Mouse (Mus musculus): ENCODE measurements around the gene Fbxl5. TPM values are rescaled to one million over a fixed set of nuclear protein-coding genes. Genes with fewer than 3 reads are reported as not detected.

The Fbxl5 gene
- polyA plus RNA-seq (2011; ENCODE audit: insufficient read length, low read depth, missing spikeins), result 38.0 and 41.8 TPM in 2 replicates

DNA sequence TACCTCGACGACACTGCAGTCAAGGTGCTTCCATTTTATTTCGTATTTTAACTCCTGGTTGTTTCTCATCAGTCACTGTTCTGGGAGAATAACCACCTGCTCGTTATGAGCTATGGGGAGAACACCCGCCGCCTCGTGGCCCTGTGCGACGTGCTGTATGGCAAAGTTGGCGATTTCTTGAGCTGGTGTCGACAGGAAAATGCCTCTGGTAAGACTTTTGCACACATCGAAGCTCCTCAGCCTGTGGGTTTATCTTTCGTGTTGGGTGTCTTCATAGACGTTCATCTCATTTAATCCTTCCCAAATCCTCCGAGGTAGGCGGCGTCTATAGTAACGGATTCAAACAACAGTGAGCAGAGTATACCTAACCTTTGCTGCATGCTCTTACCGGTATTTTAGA is at the start of gene Fbxl5:
TSS of gene Fbxl5 (minus strand) at position 101 of the 400 bp plus-strand sequence.
- peaks cover 6% of the 10 kb centered on the region for H3K4me1 ChIP-seq (ENCODE audit: control insufficient read depth, insufficient read depth, low read length)
- H3K4me3 ChIP-seq (ENCODE audit: insufficient read depth, low read length), result no peak within 1 kb of the TSS
- no peak within 1 kb of the TSS for H3K27ac ChIP-seq (ENCODE audit: insufficient read depth, low read length)
- no peak for TF ChIP-seq CTCF (IDR thresholded peaks at IDR 0.05; ENCODE audit: borderline replicate concordance, insufficient read depth, low read length)
- no peak for TF ChIP-seq POLR2A (IDR thresholded peaks at IDR 0.05; ENCODE audit: low read depth, low read length)

GRCm38 (mm10) chr5:43868711-43869600 is 47.5 kb upstream of the Fbxl5 start:
- Histone ChIP-seq H3K4me1 (ENCODE audit: control insufficient read depth, insufficient read depth, low read length) (peaks cover 4% of the 10 kb centered on the region), H3K27ac (ENCODE audit: insufficient read depth, low read length) (peak overlapping the region; percentile 7; the same call in 1 of the 2 replicates), H3K4me3 (ENCODE audit: insufficient read depth, low read length) (peak overlapping the region; percentile 21)
- 0 out of 2 replicates have a peak, but pooled peaks have one; percentile 47 for TF ChIP-seq POLR2A (IDR thresholded peaks at IDR 0.05; ENCODE audit: low read depth, low read length)
- no peak for TF ChIP-seq CTCF (IDR thresholded peaks at IDR 0.05; ENCODE audit: borderline replicate concordance, insufficient read depth, low read length)

GRCm38 (mm10) chr5:43868253-43868652 is 46.8 kb upstream of the Fbxl5 start, which contains the start of gene Cd38:
TSS of gene Cd38 (plus strand) at chr5:43868553.
- H3K27ac ChIP-seq (ENCODE audit: insufficient read depth, low read length), result peak within 1 kb of the TSS; percentile 7; the same call in 1 of the 2 replicates
- H3K4me3 ChIP-seq (ENCODE audit: insufficient read depth, low read length), result peak within 1 kb of the TSS; percentile 21
- peaks cover 4% of the 10 kb centered on the region for H3K4me1 ChIP-seq (ENCODE audit: control insufficient read depth, insufficient read depth, low read length)
- TF ChIP-seq CTCF (IDR thresholded peaks at IDR 0.05; ENCODE audit: borderline replicate concordance, insufficient read depth, low read length), result no peak
- no peak for TF ChIP-seq POLR2A (IDR thresholded peaks at IDR 0.05; ENCODE audit: low read depth, low read length)

DNA sequence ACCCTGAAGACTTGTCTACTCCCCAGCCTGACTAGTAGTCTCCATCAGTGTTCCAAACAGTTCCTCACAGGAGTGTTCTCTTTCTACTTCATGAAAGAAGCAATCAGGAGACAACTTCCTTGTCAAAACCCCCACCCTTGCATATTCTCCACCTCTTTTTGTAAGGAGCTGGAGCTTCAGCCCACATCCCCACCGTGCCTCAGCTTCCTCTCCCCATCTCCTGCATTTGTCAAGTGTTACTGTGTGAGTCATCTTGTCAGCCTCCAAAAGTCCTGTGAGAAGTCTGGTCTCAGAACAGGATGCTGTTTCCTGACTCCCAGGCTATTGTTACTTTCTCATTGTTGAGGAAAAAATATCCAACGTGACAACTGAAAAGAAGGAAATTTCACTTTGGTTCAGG is 43.9 kb upstream of the Fbxl5 start:
- peaks cover 4% of the 10 kb centered on the region for H3K4me1 ChIP-seq (ENCODE audit: control insufficient read depth, insufficient read depth, low read length)
- no peak overlapping the region for H3K27ac ChIP-seq (ENCODE audit: insufficient read depth, low read length)
- TF ChIP-seq CTCF (IDR thresholded peaks at IDR 0.05; ENCODE audit: borderline replicate concordance, insufficient read depth, low read length) (no peak), POLR2A (IDR thresholded peaks at IDR 0.05; ENCODE audit: low read depth, low read length) (no peak)
- no peak overlapping the region for H3K4me3 ChIP-seq (ENCODE audit: insufficient read depth, low read length)

DNA sequence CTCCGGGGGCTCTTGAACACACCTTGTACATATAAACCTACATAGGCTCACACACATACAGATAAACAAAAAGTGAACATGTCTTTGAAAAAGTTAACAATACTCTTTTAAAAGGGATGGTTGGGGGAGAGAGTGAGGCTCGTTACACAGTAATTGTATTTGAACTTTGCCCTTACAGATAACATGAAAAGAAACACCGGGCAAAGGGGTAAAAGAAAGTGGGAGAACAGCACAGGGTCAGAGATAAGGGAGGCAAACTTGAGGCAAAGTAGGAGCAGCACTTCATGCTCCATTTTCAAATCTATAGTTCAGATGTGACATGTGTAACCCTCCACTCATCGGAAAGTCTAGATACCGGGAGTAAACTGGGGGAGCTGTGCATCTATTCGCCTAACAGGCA is 42.2 kb upstream of the Fbxl5 start:
- no peak overlapping the region for H3K27ac ChIP-seq (ENCODE audit: insufficient read depth, low read length)
- H3K4me1 ChIP-seq (ENCODE audit: control insufficient read depth, insufficient read depth, low read length), result peaks cover 4% of the 10 kb centered on the region
- TF ChIP-seq POLR2A (IDR thresholded peaks at IDR 0.05; ENCODE audit: low read depth, low read length) (no peak), CTCF (IDR thresholded peaks at IDR 0.05; ENCODE audit: borderline replicate concordance, insufficient read depth, low read length) (no peak)
- H3K4me3 ChIP-seq (ENCODE audit: insufficient read depth, low read length), result no peak overlapping the region

DNA sequence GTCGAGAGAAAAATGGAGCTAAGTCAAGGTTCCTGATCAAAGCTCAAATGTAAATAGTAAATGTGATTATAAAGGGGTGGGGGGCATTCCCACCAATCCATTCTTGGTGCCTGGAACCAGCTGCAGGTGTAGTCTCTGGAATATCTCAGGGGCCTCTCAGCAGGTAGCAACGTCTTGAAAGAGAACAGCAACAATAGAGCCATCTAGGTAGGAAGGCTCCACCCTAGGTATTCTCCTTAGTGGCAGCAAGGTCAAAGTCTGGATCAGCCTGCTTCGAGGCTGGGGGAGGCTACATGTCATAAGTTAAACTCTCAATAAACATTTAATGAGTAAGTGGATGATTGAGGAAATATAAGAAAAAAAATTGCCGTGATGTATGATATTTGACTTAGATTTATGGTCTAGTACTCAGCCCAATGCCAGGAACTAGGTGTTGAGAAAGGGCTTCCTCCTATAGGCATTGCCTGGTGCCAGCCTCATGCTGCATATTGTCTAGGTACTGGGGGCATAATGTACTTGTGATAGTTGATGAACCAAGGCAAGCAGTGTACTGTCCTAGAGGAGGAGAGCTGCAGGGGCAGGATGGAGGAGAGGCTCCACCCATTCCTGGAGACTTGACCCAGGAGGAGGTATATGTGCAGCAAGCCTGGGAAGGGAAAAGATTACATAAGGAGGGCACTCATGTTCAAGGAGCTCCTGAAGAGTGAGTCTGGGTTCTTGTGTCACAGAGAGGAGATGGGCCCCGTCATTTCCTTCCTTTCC is 39.4 kb upstream of the Fbxl5 start:
- no peak for TF ChIP-seq POLR2A (IDR thresholded peaks at IDR 0.05; ENCODE audit: low read depth, low read length)
- TF ChIP-seq CTCF (IDR thresholded peaks at IDR 0.05; ENCODE audit: borderline replicate concordance, insufficient read depth, low read length), result no peak
- no peak overlapping the region for H3K27ac ChIP-seq (ENCODE audit: insufficient read depth, low read length)
- H3K4me1 ChIP-seq (ENCODE audit: control insufficient read depth, insufficient read depth, low read length), result no peaks in the 10 kb centered on the region
- no peak overlapping the region for H3K4me3 ChIP-seq (ENCODE audit: insufficient read depth, low read length)

GRCm38 (mm10) chr5:43860096-43860495 is 38.7 kb upstream of the Fbxl5 start:
- Histone ChIP-seq H3K4me1 (ENCODE audit: control insufficient read depth, insufficient read depth, low read length) (no peaks in the 10 kb centered on the region), H3K4me3 (ENCODE audit: insufficient read depth, low read length) (no peak overlapping the region), H3K27ac (ENCODE audit: insufficient read depth, low read length) (no peak overlapping the region)
- TF ChIP-seq CTCF (IDR thresholded peaks at IDR 0.05; ENCODE audit: borderline replicate concordance, insufficient read depth, low read length) (no peak), POLR2A (IDR thresholded peaks at IDR 0.05; ENCODE audit: low read depth, low read length) (no peak)

DNA sequence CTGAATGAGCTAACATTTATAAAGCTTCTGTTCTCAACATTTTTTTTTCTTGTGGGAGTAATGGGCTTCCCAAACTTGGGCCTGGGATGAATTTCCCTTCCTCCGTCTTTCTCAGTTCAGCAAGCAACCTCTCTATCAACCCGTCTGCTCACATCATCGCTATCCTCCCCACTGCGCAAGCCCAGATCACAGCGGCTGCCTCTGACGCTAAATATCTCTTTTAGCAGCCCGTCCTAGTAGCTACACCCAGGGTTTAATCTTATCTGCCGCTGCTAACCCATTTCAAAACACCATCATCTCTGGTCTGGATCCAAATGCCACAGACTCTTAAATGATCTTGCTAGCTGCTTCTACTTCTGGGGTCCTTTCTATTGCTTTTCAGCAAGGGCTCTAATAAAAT is 38.2 kb upstream of the Fbxl5 start:
- no peak overlapping the region for H3K4me3 ChIP-seq (ENCODE audit: insufficient read depth, low read length)
- TF ChIP-seq CTCF (IDR thresholded peaks at IDR 0.05; ENCODE audit: borderline replicate concordance, insufficient read depth, low read length), result no peak
- no peak for TF ChIP-seq POLR2A (IDR thresholded peaks at IDR 0.05; ENCODE audit: low read depth, low read length)
- no peaks in the 10 kb centered on the region for H3K4me1 ChIP-seq (ENCODE audit: control insufficient read depth, insufficient read depth, low read length)
- no peak overlapping the region for H3K27ac ChIP-seq (ENCODE audit: insufficient read depth, low read length)

DNA sequence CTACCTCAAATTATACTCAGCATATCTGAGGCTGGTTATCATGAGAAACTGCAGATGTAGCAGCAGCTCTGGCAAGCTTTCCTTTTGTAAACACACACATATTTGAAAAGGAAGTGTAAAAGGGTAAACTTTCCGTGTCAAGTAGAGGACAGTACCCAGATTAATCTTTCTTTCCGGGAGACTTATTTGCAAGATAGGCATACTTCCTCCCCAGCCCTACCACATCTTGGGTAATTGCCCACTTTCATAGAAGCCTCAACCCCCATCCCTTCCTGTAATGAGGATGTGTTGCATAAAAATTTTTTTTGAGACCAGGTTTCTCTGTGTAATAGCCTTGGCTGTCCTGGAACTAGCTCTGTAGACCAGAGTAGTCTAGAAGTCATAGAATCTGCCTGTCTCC is 34.3 kb upstream of the Fbxl5 start:
- TF ChIP-seq POLR2A (IDR thresholded peaks at IDR 0.05; ENCODE audit: low read depth, low read length) (no peak), CTCF (IDR thresholded peaks at IDR 0.05; ENCODE audit: borderline replicate concordance, insufficient read depth, low read length) (no peak)
- no peak overlapping the region for H3K27ac ChIP-seq (ENCODE audit: insufficient read depth, low read length)
- no peak overlapping the region for H3K4me3 ChIP-seq (ENCODE audit: insufficient read depth, low read length)
- no peaks in the 10 kb centered on the region for H3K4me1 ChIP-seq (ENCODE audit: control insufficient read depth, insufficient read depth, low read length)

Measured in embryonic fibroblast, embryonic 13.5 days (primary cell).